Mouse (Mus musculus) E14TG2a.4 (cell line): ENCODE measurements around the gene Tlcd1.

ENCODE experiments used
- CTCF ChIP-seq: conservative IDR thresholded peaks from 2 replicates; pipeline ENCODE4 v1.5.1; 2014; ENCODE audit warnings: low read length
- NANOG ChIP-seq: IDR thresholded peaks from 2 replicates; pipeline ENCODE4 v1.6.1; 2014; ENCODE audit warnings: borderline replicate concordance, low read length, mixed read lengths
- POU5F1 ChIP-seq: IDR thresholded peaks from 2 replicates; pipeline ENCODE4 v1.6.1; 2014; ENCODE audit warnings: low read length, borderline replicate concordance

GRCm38 (mm10) chr11:78134344-78134743, 42.2 kb upstream of the Tlcd1 start:
- TF ChIP-seq CTCF (no peak), NANOG (no peak), POU5F1 (no peak)
